Mouse (Mus musculus) spleen, adult 2 months (tissue): ENCODE measurements around the gene Fgf12.

ENCODE experiments used
- CTCF ChIP-seq: fragments of 200-500 bp; IDR thresholded peaks from 2 replicates; pipeline ENCODE4 v1.5.1; 2011; ENCODE audit warnings: mild to moderate bottlenecking, inconsistent platforms; ENCODE audit not compliant: insufficient read depth, insufficient read length, insufficient replicate concordance; ENCODE audit errors: extremely low read depth
- POLR2A ChIP-seq: fragments of 200-500 bp; IDR thresholded peaks from 2 replicates; pipeline ENCODE4 v1.6.1; 2011; ENCODE audit warnings: low read depth, low read length, inconsistent platforms

DNA sequence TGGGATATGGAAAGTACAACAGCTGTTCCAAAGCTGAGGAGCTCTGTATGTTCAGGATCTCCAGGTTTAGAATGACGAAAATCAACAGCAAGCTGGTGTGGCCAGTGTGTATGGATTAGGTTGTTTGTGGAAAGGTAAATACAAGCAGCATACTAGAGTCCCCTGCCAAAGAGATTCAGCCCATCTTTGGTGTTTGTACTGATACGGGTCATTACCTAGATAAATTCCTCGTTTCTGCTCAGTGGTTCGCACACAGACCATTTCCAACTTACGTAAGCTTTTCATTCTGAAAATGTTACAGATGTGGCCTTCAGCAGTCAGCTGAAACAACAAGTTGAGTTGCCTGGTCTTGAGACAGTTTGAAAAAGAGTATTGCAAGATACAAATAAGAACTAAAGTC is 536.9 kb downstream of the Fgf12 start:
- TF ChIP-seq POLR2A (no peak), CTCF (no peak)
